Mouse (Mus musculus): Measurements from ENCODE around the gene Smap2. TPM values are rescaled to one million over a fixed set of nuclear protein-coding genes. Genes with fewer than 3 reads are reported as not detected.

Gene Smap2
- total and polyA plus RNA-seq, 3 experiments: 20.1 to 110 (median 29.1) TPM

GRCm38 (mm10) chr4:121052454-121053323 is 35.6 kb upstream of the Smap2 start:
- no peak for TF ChIP-seq ETS1 (conservative IDR thresholded peaks at IDR 0.05; ENCODE audit: low read depth, low read length)
- dilution Hi-C loops (cut with MboI; ENCODE audit: extremely low pct_ligation_motif_present, extremely low pct_unique_long_range_greater_than_20kb, low sequenced_read_pairs) (no loop called here), in situ Hi-C loops (cut with MboI; ENCODE audit: low pct_ligation_motif_present, low pct_unique_long_range_greater_than_20kb, low sequenced_read_pairs) (no loop called here)
- no peak overlapping the region for H3K9ac ChIP-seq (ENCODE audit: insufficient read depth, low read depth)
- peaks cover under 1% of the 10 kb centered on the region for H3K27me3 ChIP-seq (replicated peaks)
- H3K4me1 ChIP-seq (ENCODE audit: control insufficient read depth in 1 of 2, insufficient read depth in 2 of 2): peaks cover 0 to 6% of the 10 kb centered on the region in 2 experiments; a peak in 1 of 4 replicates
- no peak overlapping the region for H3K27ac ChIP-seq (ENCODE audit: insufficient read depth, low read depth)
- peaks cover 0 to 12% of the 10 kb centered on the region in 2 experiments for H3K36me3 ChIP-seq (replicated peaks in 1 of 2; ENCODE audit: control insufficient read depth in 1 of 2, insufficient read depth in 1 of 2, low read length in 1 of 2)
- no peak overlapping the region for H3K4me3 ChIP-seq (replicated peaks in 1 of 3; ENCODE audit: low read depth in 2 of 3, low read length in 2 of 3, poor library complexity in 1 of 3)
- DNase-seq (ENCODE audit: extremely low read depth): no peak
- H3K79me2 ChIP-seq (replicated peaks; ENCODE audit: control insufficient read depth, extremely low read depth, insufficient read depth, poor library complexity, severe bottlenecking): no peaks in the 10 kb centered on the region
- no peak overlapping the region for H3K4me2 ChIP-seq (ENCODE audit: insufficient read depth, low read depth, poor library complexity, severe bottlenecking)
- no peaks in the 10 kb centered on the region for H3K9me3 ChIP-seq (replicated peaks; ENCODE audit: low read length)

GRCm38 (mm10) chr4:121051863-121052262 is 34.8 kb upstream of the Smap2 start:
- TF ChIP-seq CTCF (conservative IDR thresholded peaks at IDR 0.05 in 1 of 2, IDR thresholded peaks at IDR 0.05 in 1 of 2; ENCODE audit: low read depth in 2 of 2, low read length in 2 of 2) (peak in 1 of 2 experiments; percentile 2; a peak in 1 of 4 replicates), TCF12 (IDR thresholded peaks at IDR 0.05; ENCODE audit: low read depth, low read length) (no peak)
- Histone ChIP-seq H3K36me3 (replicated peaks in 1 of 2; ENCODE audit: control insufficient read depth in 1 of 2, insufficient read depth in 1 of 2, low read length in 1 of 2) (peaks cover 0 to 4% of the 10 kb centered on the region in 2 experiments), H3K79me2 (replicated peaks; ENCODE audit: control insufficient read depth, extremely low read depth, insufficient read depth, poor library complexity, severe bottlenecking) (no peaks in the 10 kb centered on the region), H3K4me2 (ENCODE audit: insufficient read depth, low read depth, poor library complexity, severe bottlenecking) (no peak overlapping the region), H3K4me3 (replicated peaks in 1 of 3; ENCODE audit: low read depth in 2 of 3, low read length in 2 of 3, poor library complexity in 1 of 3) (no peak overlapping the region), H3K9ac (ENCODE audit: insufficient read depth, low read depth) (no peak overlapping the region), H3K9me3 (replicated peaks; ENCODE audit: low read length) (no peaks in the 10 kb centered on the region), H3K27ac (ENCODE audit: insufficient read depth, low read depth) (no peak overlapping the region), H3K27me3 (replicated peaks) (peaks cover 7% of the 10 kb centered on the region), H3K4me1 (ENCODE audit: control insufficient read depth in 1 of 2, insufficient read depth in 2 of 2) (peaks cover 0 to 6% of the 10 kb centered on the region in 2 experiments; a peak in 1 of 4 replicates)
- dilution Hi-C loops (cut with MboI; ENCODE audit: extremely low pct_ligation_motif_present, extremely low pct_unique_long_range_greater_than_20kb, low sequenced_read_pairs): no loop called here
- in situ Hi-C loops (cut with MboI; ENCODE audit: low pct_ligation_motif_present, low pct_unique_long_range_greater_than_20kb, low sequenced_read_pairs): no loop called here
- peak; percentile 16 for DNase-seq (ENCODE audit: extremely low read depth)

- no peaks in the 10 kb centered on the region for H3K36me3 ChIP-seq (replicated peaks in 1 of 2; ENCODE audit: control insufficient read depth in 1 of 2, insufficient read depth in 1 of 2, low read length in 1 of 2)
- H3K27me3 ChIP-seq (replicated peaks): peaks cover 22% of the 10 kb centered on the region
- dilution Hi-C loops (cut with MboI; ENCODE audit: extremely low pct_ligation_motif_present, extremely low pct_unique_long_range_greater_than_20kb, low sequenced_read_pairs): no loop called here
- in situ Hi-C loops (cut with MboI; ENCODE audit: low pct_ligation_motif_present, low pct_unique_long_range_greater_than_20kb, low sequenced_read_pairs): no loop called here
- H3K9me3 ChIP-seq (replicated peaks; ENCODE audit: low read length): no peaks in the 10 kb centered on the region
- no peak overlapping the region for H3K4me3 ChIP-seq (replicated peaks in 1 of 3; ENCODE audit: low read depth in 2 of 3, low read length in 2 of 3, poor library complexity in 1 of 3)
- H3K4me2 ChIP-seq (ENCODE audit: insufficient read depth, low read depth, poor library complexity, severe bottlenecking): no peak overlapping the region
- no peak overlapping the region for H3K27ac ChIP-seq (ENCODE audit: insufficient read depth, low read depth)
- no peak overlapping the region for H3K9ac ChIP-seq (ENCODE audit: insufficient read depth, low read depth)
- no peak for TF ChIP-seq MEF2A (IDR thresholded peaks at IDR 0.05; ENCODE audit: borderline replicate concordance, low read depth, low read length)
- TF ChIP-seq ZC3H11A (IDR thresholded peaks at IDR 0.05; ENCODE audit: low read depth, low read length): no peak
- no peak for TF ChIP-seq CHD1 (IDR thresholded peaks at IDR 0.05; ENCODE audit: low read depth, low read length)
- no peak for TF ChIP-seq CTCF (conservative IDR thresholded peaks at IDR 0.05 in 1 of 2, IDR thresholded peaks at IDR 0.05 in 1 of 2; ENCODE audit: low read depth in 2 of 2, low read length in 2 of 2)
- no peak for TF ChIP-seq MYC (IDR thresholded peaks at IDR 0.05; ENCODE audit: low read depth, low read length)
- TF ChIP-seq EP300 (IDR thresholded peaks at IDR 0.05; ENCODE audit: low read length): no peak
- no peak for TF ChIP-seq POLR2A (IDR thresholded peaks at IDR 0.05; ENCODE audit: low read depth, low read length)
- no peak for TF ChIP-seq UBTF (IDR thresholded peaks at IDR 0.05; ENCODE audit: low read depth, low read length)
- no peak for TF ChIP-seq RAD21 (IDR thresholded peaks at IDR 0.05; ENCODE audit: low read depth, low read length)
- no peak for TF ChIP-seq CHD2 (IDR thresholded peaks at IDR 0.05; ENCODE audit: low read length)
- no peak for TF ChIP-seq ZKSCAN1 (IDR thresholded peaks at IDR 0.05; ENCODE audit: borderline replicate concordance, low read depth, low read length)
- TF ChIP-seq ETS1 (conservative IDR thresholded peaks at IDR 0.05; ENCODE audit: low read depth, low read length): no peak
- no peak for TF ChIP-seq POLR2AphosphoS2 (IDR thresholded peaks at IDR 0.05; ENCODE audit: low read depth, low read length)
- no peak for TF ChIP-seq NELFE (IDR thresholded peaks at IDR 0.05; ENCODE audit: low read depth, low read length)
- TF ChIP-seq HCFC1 (IDR thresholded peaks at IDR 0.05; ENCODE audit: low read depth, low read length): no peak
- no peak for TF ChIP-seq MAFK (IDR thresholded peaks at IDR 0.05; ENCODE audit: insufficient replicate concordance, low read length)
- no peak for TF ChIP-seq MAZ (IDR thresholded peaks at IDR 0.05; ENCODE audit: low read depth, low read length)
- no peak for TF ChIP-seq TBP (conservative IDR thresholded peaks at IDR 0.05; ENCODE audit: low read depth, low read length)
- DNase-seq (ENCODE audit: extremely low read depth): no peak
- no peaks in the 10 kb centered on the region for H3K79me2 ChIP-seq (replicated peaks; ENCODE audit: control insufficient read depth, extremely low read depth, insufficient read depth, poor library complexity, severe bottlenecking)
- peaks cover 2 to 18% of the 10 kb centered on the region in 2 experiments; a peak in 2 of 4 replicates for H3K4me1 ChIP-seq (ENCODE audit: control insufficient read depth in 1 of 2, insufficient read depth in 2 of 2)
Observed at GRCm38 (mm10) chr4:121042946-121043345, 25.9 kb upstream of the Smap2 start.
